Mouse (Mus musculus): ENCODE results near the gene Hmgb4.

GRCm38 (mm10) chr4:128273146-128273545, 12.4 kb upstream of the Hmgb4 start:
- no peak for TF ChIP-seq HCFC1 (IDR thresholded peaks at IDR 0.05; ENCODE audit: low read depth, low read length)
- no peak for TF ChIP-seq CTCF (conservative IDR thresholded peaks at IDR 0.05 in 1 of 2, IDR thresholded peaks at IDR 0.05 in 1 of 2; ENCODE audit: low read depth in 2 of 2, low read length in 2 of 2)
- no peak for TF ChIP-seq POLR2A (IDR thresholded peaks at IDR 0.05; ENCODE audit: low read depth, low read length)
- TF ChIP-seq RCOR1 (conservative IDR thresholded peaks at IDR 0.05; ENCODE audit: low read depth, low read length) = no peak
- TF ChIP-seq GABPA (IDR thresholded peaks at IDR 0.05; ENCODE audit: insufficient replicate concordance, low read depth, low read length) = no peak
- no peak for TF ChIP-seq MXI1 (IDR thresholded peaks at IDR 0.05; ENCODE audit: low read depth, low read length)
- TF ChIP-seq E2F4 (IDR thresholded peaks at IDR 0.05; ENCODE audit: insufficient replicate concordance, low read depth, low read length) = no peak
- no peak for TF ChIP-seq USF2 (conservative IDR thresholded peaks at IDR 0.05; ENCODE audit: low read depth, low read length)
- TF ChIP-seq USF1 (IDR thresholded peaks at IDR 0.05; ENCODE audit: low read depth, low read length) = no peak
- no peak for TF ChIP-seq UBTF (IDR thresholded peaks at IDR 0.05; ENCODE audit: low read depth, low read length)
- no peak for TF ChIP-seq TCF12 (IDR thresholded peaks at IDR 0.05; ENCODE audit: low read depth, low read length)
- no peak for TF ChIP-seq KAT2A (IDR thresholded peaks at IDR 0.05; ENCODE audit: insufficient replicate concordance, low read length)
- TF ChIP-seq MAFK (IDR thresholded peaks at IDR 0.05; ENCODE audit: insufficient replicate concordance, low read length) = no peak
